Mouse (Mus musculus) NIH3T3 (cell line): ENCODE results near the gene Olfr487.
"Not testable (repeated sequence)": the region's sequence is repeated elsewhere in the genome, so short reads cannot be mapped to it uniquely, and the experiment has no call there.

Experiments used
- DNase-seq: peaks from one replicate; pipeline ENCODE4 v3.0.0-alpha.2; 2012; ENCODE audit warnings: low read depth

Gene Olfr487

DNA sequence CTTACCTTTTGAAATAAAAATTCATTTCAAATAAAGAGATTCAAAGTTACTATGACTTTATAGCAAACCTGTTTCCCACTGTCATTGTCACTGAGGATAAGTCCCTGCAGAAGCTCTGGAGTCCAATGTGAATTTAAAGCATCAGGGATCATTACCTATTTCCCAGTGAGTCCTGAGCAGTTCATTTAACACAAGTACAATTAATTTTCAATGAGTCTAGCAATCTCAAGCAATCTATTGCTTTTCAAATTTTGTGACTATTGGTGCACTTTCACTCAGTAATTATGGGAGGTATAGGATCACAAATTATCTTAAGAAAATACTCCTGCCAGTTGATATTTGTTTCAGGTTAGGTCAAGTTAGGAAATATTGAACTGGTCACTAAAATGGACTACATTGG is at the start of gene Olfr487:
Gene Olfr487, minus strand, starts transcription at position 101 of the 400 bp plus-strand sequence.
- DNase-seq = not testable (repeated sequence)

- DNase-seq = no peak
These were observed 43.8 kb upstream of the Olfr487 start, which contains the start of gene Olfr488 for GRCm38 (mm10) chr7:108258247-108258646. Olfr488 (minus strand) TSS chr7:108258347.

DNA sequence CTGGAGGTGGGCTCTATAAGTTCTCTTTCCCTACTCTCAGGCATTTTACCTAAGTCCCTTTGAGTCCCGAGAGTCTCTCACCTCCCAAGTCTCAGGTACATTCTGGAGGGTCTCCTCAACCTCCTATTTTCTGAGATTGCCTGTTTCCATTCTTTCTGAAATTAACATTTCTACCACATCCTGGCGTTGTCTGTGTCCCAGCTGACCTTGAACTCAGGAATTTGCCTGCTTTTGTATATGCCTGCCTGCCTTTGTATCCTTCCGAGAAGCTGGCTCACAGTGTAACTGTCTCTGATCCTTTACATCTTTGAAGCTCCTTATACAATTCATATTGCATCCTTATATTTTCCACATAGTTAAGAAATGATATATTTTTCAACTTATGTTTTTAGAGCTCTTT is 19.1 kb upstream of the Olfr487 start:
- DNase-seq = no peak

DNA sequence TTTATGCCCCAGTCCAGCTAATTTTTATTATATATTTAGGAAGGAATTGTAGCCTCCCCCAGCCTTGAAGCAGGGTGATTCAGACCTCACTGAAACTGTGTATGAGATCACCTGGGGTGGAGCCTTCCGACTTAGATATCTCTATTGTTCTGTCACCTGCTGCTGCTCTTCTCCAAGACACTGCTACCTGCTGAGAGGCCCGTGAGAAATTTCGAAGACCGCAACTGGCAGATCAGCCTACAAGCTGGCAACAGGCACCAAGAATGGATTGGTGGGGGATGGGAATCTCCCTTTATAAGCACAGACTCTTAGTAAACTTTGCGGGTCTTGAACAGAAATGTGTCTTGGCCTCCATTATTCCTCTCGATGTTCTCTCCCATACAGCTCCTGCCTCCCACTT is 17.5 kb downstream of the Olfr487 start:
- no peak for DNase-seq

DNA sequence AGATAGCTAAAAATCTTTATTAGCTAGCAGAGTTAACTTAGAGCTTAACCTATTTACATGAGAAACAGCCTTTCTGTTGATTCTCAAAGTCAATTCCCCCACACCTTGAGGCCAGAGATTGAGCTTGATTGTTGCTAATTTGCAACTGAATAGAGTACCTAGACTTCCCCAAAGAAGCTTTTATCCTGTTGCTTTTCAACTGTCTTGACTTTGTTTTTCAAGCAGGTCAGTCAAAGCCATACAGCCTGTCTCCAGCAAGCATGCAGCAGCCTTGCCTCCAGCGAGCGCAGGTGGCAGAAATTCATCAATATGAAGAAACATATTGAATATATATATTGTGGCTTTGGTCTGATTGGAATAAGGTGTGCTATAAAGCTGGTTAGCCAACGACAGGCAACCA is 18.1 kb downstream of the Olfr487 start:
- not testable (repeated sequence) for DNase-seq

DNA sequence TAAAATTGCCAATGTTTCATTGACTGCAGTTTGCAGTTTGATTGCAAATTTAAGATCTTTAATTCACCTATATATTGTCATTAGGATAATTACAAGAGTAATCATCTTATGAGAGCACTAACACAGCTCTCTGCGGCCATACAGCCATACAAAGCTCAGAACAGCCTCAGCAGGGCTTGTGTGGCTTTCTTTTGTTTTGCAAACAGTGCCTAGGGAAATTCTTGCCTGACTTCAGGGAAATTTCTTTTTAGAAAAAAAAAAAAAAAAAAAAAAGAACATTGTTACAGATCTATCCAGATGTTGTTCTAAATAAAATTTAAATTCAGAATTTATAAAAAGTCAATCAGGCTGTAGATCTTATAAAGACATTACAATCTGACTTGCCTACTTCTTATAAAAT is 21.7 kb downstream of the Olfr487 start:
- DNase-seq = not testable (repeated sequence)

DNA sequence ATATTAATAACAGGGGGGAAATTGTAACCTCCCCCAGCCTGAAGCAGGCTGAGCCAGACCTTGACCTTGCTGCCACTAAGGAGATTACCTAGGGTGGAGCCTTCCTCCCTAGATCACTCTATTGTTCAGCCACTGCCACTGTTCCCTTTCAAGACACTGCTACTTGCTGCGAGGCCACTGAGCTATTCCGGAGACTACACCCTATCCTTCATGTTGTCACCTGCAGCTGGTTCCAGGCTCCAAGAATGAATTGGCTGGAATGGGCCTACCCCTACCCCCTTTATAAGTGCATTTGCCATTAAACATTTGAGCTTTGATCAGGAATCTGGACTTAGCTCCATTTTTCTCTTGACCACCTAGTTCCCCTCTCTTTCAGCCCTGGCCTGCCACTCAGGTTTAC is 23.2 kb downstream of the Olfr487 start:
- DNase-seq = not testable (repeated sequence)

DNA sequence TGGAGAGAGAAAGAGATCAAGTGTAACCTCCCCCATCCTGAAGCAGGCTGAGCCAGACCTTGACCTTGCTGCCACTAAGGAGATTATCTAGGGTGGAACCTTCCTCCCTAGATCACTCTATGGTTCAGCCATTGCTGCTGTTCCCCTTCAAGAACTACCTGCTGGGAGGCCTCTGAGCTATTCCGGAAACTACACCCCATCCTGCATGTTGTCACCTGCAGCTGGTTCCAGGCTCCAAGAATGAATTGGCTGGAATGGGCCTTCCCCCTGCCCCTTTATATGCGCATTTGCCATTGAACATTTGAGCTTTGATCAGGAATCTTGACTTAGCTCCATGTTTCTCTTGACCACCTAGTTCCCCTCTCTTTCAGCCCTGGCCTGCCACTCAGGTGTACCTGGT is 29.2 kb downstream of the Olfr487 start:
- DNase-seq = not testable (repeated sequence)

DNA sequence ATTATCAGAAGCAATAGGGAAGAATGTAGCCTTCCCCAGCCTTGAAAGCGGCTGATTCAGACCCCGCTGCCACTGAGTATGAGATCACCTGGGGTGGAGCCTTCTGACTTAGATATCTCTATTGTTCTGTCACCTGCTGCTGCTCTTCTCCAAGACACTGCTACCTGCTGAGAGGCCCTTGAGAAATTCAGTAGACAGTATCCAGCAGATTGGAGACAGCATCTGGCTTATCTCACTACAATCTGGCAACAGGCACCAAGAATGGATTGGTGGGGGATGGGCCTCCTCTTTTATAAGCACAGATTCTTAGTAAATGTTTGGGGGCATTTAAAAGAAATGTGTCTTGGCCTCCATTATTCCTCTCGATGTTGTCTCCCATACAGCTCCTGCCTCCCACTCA is 30.0 kb downstream of the Olfr487 start:
- DNase-seq = not testable (repeated sequence)

DNA sequence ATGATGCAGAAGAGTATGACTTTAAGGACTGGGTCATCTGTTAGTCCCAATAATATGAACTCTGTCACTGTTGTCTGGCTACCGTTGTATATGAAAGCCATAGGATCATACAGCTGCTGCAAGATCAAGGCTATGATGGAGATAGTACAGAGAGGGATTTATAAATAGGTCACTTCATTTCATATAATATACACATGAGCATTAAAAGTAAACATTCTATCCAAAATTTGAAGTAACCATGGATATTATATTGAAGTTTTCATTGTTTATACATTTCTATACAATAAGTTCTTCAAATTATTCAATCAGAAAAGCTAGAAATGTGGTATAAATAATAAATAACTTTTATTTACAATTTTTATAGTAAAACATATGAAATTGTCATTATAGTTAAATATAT is 41.8 kb downstream of the Olfr487 start, which contains the start of gene Olfr486:
Gene Olfr486, minus strand, starts transcription at position 101 of the 400 bp plus-strand sequence.
- not testable (repeated sequence) for DNase-seq

DNA sequence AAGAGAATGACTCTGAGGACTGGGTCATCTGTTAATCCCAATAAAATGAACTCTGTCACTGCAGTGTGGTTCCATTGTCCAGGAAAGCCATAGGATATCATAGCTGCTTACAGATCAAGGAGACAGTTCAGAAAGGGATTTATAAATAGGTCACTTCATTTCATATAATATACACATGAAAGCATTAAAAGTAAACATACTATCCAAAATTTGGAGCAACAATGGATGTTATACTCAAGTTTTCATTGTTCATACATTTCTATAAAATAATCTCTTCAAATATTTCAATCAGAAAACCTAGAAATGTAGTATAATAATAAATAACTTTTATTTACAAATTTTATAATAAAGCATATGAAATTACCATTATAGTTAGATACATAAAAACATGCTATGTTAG is 54.7 kb downstream of the Olfr487 start, which contains the start of gene Olfr485:
Gene Olfr485, minus strand, starts transcription at position 101 of the 400 bp plus-strand sequence.
- DNase-seq = no peak
